Mouse (Mus musculus) small intestine, adult 2 months (tissue): ENCODE measurements around the gene Gns.

Source experiments
- CTCF ChIP-seq: fragments of 200-500 bp; IDR thresholded peaks from 2 replicates; pipeline ENCODE4 v1.5.1; 2012; ENCODE audit warnings: low read depth, mild to moderate bottlenecking, control low read depth, inconsistent platforms, low read length, moderate library complexity, mixed read lengths; ENCODE audit not compliant: insufficient replicate concordance, insufficient read length; ENCODE audit errors: extremely low read depth
- POLR2A ChIP-seq: fragments of 200-500 bp; IDR thresholded peaks from 2 replicates; pipeline ENCODE4 v1.6.1; 2012; ENCODE audit warnings: low read depth, mild to moderate bottlenecking, control low read depth, inconsistent platforms, low read length, moderate library complexity

- TF ChIP-seq CTCF (no peak), POLR2A (no peak)
Measured at GRCm38 (mm10) chr10:121390602-121391001, 25.7 kb downstream of the Gns start.
